Mouse (Mus musculus) megakaryocyte, embryonic 14.5 days (primary cell): ENCODE measurements around the gene Arhgef6.

Source experiments
- FLI1 ChIP-seq: IDR thresholded peaks from 2 replicates; pipeline ENCODE4 v1.6.1; 2012; ENCODE audit warnings: low read length, inconsistent platforms, mixed read lengths
- GATA1 ChIP-seq: IDR thresholded peaks from 3 replicates; pipeline ENCODE4 v1.6.1; 2012; ENCODE audit warnings: mixed read lengths, low read length, inconsistent platforms, borderline replicate concordance

DNA sequence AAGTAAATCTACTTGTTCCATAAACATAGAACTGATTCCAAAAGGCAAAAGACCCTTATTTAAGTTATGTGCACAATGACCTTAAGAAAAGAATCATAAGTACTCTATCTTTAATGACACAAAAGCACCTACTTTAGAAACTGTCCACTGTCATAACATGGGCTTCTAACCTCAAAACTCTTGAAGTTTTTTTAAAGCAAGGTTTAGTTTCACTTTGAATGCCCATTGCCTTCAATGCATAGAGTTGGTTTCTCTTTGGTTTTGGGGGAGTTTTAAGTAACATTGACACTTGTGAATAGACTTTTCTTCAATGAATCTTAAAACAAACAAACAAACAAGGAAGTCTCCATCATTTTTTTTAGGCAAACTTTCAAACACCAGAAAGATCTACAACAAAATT is 947 bp downstream of the Arhgef6 start:
- TF ChIP-seq GATA1 (no peak), FLI1 (no peak)
